Mouse (Mus musculus) heart, embryonic 13.5 days (tissue): Measurements from ENCODE around the gene Akap7. TPM values are rescaled to one million over a fixed set of nuclear protein-coding genes. Genes with fewer than 3 reads are reported as not detected.

ENCODE experiments used
- ATAC-seq: fragments of 200-750 bp; cut with Nextera tagmentation; 2 replicates; pipeline ENCODE4 v1.8.0; 2017; ENCODE audit warnings: moderate TSS enrichment; ENCODE audit not compliant: insufficient number of reproducible peaks, low FRiP score, low TSS enrichment; ENCODE audit errors: extremely low read depth
- H3K27ac ChIP-seq: fragments of 300-500 bp; sonication (generic); replicated peaks from 2 replicates; pipeline ENCODE4 v1.5.1; 2015; ENCODE audit warnings: moderate library complexity, mild to moderate bottlenecking, inconsistent platforms
- H3K27me3 ChIP-seq: fragments of 300-500 bp; sonication (generic); replicated peaks from 2 replicates; pipeline ENCODE4 v1.6.1; 2015; ENCODE audit warnings: mild to moderate bottlenecking, inconsistent platforms
- H3K36me3 ChIP-seq: fragments of 300-500 bp; sonication (generic); 2 replicates; pipeline ENCODE4 v1.6.1; 2015; ENCODE audit warnings: mild to moderate bottlenecking, inconsistent platforms
- H3K4me1 ChIP-seq: fragments of 300-500 bp; sonication (generic); 2 replicates; pipeline ENCODE4 v1.6.1; 2015; ENCODE audit warnings: inconsistent platforms
- H3K4me2 ChIP-seq: fragments of 300-500 bp; sonication (generic); 2 replicates; pipeline ENCODE4 v1.6.1; 2015; ENCODE audit warnings: inconsistent platforms, mild to moderate bottlenecking, moderate library complexity
- H3K4me3 ChIP-seq: fragments of 300-500 bp; sonication (generic); 2 replicates; pipeline ENCODE4 v1.5.1; 2015; ENCODE audit warnings: moderate library complexity, mild to moderate bottlenecking, inconsistent platforms
- H3K9ac ChIP-seq: fragments of 300-500 bp; sonication (generic); 2 replicates; pipeline ENCODE4 v1.6.1; 2015; ENCODE audit warnings: inconsistent platforms, mild to moderate bottlenecking, moderate library complexity
- H3K9me3 ChIP-seq: fragments of 300-500 bp; sonication (generic); 2 replicates; pipeline ENCODE4 v1.6.1; 2016; ENCODE audit warnings: inconsistent platforms
- WGBS: fragments of 180-500 bp; shearing (Covaris S2); methylation state at CpG from one replicate; pipeline ENCODE4 v1.1.7; 2015; ENCODE audit warnings: mixed read lengths; 5-methylcytosine and 5-hydroxymethylcytosine counted together
- polyA plus RNA-seq: library from polyadenylated mRNA; unstranded; fragments of >200 nt; fragmentation: Nextera tagmentation; extraction: Ambion mirVana; gene quantifications from 2 replicates; pipeline ENCODE4 v1.2.1, GENCODE M21; 2015

Akap7 gene
- polyA plus RNA-seq, 1 experiment from 2014 or later = 26.2 TPM

DNA sequence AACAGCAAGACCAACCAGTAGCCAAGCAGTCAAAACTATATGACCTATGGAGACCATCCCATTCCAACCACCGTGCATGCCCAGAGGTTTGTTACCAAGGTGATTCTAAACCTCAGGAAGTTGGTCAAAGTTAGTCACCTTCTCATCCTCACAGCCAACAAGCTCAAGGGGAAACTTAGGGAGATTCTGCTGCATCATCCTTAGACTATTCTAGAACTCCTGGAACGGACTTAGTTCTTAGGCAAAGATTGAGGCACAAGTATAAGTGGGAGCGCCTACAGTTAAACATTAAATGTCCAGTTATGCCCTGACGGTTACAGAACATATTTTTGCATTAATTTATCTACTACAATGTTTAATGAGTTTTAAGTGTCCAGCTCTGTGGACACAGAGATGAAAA, 54.7 kb downstream of the Akap7 start:
- 84% methylated on average over 4 of the region's 4 CpGs for WGBS
- 0 out of 2 replicates have a peak, but pooled peaks cover 3% of the 10 kb centered on the region for H3K4me1 ChIP-seq
- no peaks in the 10 kb centered on the region for H3K27me3 ChIP-seq
- H3K4me3 ChIP-seq = no peak overlapping the region
- H3K36me3 ChIP-seq = peaks cover 2% of the 10 kb centered on the region; the same call in 1 of the 2 replicates
- H3K4me2 ChIP-seq = no peak overlapping the region
- H3K9ac ChIP-seq = no peak overlapping the region
- no peak for ATAC-seq
- H3K27ac ChIP-seq = no peak overlapping the region; the same call in 1 of the 2 replicates
- H3K9me3 ChIP-seq = no peaks in the 10 kb centered on the region

- Histone ChIP-seq H3K9me3 (no peaks in the 10 kb centered on the region), H3K27ac (no peak overlapping the region), H3K4me2 (no peak overlapping the region), H3K4me3 (no peak overlapping the region), H3K4me1 (no peaks in the 10 kb centered on the region), H3K27me3 (no peaks in the 10 kb centered on the region), H3K36me3 (peaks cover 2% of the 10 kb centered on the region; the same call in 1 of the 2 replicates), H3K9ac (no peak overlapping the region)
- 37% methylated on average over 12 of the region's 12 CpGs for WGBS
- no peak for ATAC-seq
Observed at GRCm38 (mm10) chr10:25250108-25250507, 57.6 kb downstream of the Akap7 start.

GRCm38 (mm10) chr10:25246173-25246572, 61.5 kb downstream of the Akap7 start:
- Histone ChIP-seq H3K27me3 (no peaks in the 10 kb centered on the region), H3K27ac (no peak overlapping the region), H3K4me1 (no peaks in the 10 kb centered on the region), H3K9me3 (no peaks in the 10 kb centered on the region), H3K9ac (no peak overlapping the region), H3K4me2 (no peak overlapping the region), H3K36me3 (no peaks in the 10 kb centered on the region), H3K4me3 (no peak overlapping the region)
- 61% methylated on average over 4 of the region's 4 CpGs for WGBS
- no peak for ATAC-seq

- no peak overlapping the region for H3K27ac ChIP-seq
- no peak overlapping the region for H3K9ac ChIP-seq
- 31% methylated on average over 9 of the region's 9 CpGs for WGBS
- H3K4me2 ChIP-seq = no peak overlapping the region
- H3K36me3 ChIP-seq = 0 out of 2 replicates have a peak, but pooled peaks cover 5% of the 10 kb centered on the region
- ATAC-seq = no peak
- H3K27me3 ChIP-seq = no peaks in the 10 kb centered on the region
- no peak overlapping the region for H3K4me3 ChIP-seq
- H3K4me1 ChIP-seq = no peaks in the 10 kb centered on the region
- H3K9me3 ChIP-seq = no peaks in the 10 kb centered on the region
Observed at GRCm38 (mm10) chr10:25239156-25239555, 68.5 kb downstream of the Akap7 start.

GRCm38 (mm10) chr10:25234080-25234479, 73.6 kb downstream of the Akap7 start:
- Histone ChIP-seq H3K36me3 (0 out of 2 replicates have a peak, but pooled peaks cover 5% of the 10 kb centered on the region), H3K4me1 (no peaks in the 10 kb centered on the region), H3K9ac (no peak overlapping the region), H3K27me3 (no peaks in the 10 kb centered on the region), H3K27ac (no peak overlapping the region), H3K4me3 (no peak overlapping the region), H3K4me2 (no peak overlapping the region), H3K9me3 (no peaks in the 10 kb centered on the region)
- no peak for ATAC-seq
- 59% methylated on average over 1 of the region's 1 CpGs for WGBS

GRCm38 (mm10) chr10:25232700-25233099, 75.0 kb downstream of the Akap7 start:
- Histone ChIP-seq H3K4me3 (no peak overlapping the region), H3K27me3 (no peaks in the 10 kb centered on the region), H3K36me3 (no peaks in the 10 kb centered on the region), H3K9me3 (no peaks in the 10 kb centered on the region), H3K9ac (no peak overlapping the region), H3K27ac (no peak overlapping the region), H3K4me2 (no peak overlapping the region), H3K4me1 (0 out of 2 replicates have a peak, but pooled peaks cover 3% of the 10 kb centered on the region)
- no peak for ATAC-seq
- 65% methylated on average over 3 of the region's 3 CpGs for WGBS

DNA sequence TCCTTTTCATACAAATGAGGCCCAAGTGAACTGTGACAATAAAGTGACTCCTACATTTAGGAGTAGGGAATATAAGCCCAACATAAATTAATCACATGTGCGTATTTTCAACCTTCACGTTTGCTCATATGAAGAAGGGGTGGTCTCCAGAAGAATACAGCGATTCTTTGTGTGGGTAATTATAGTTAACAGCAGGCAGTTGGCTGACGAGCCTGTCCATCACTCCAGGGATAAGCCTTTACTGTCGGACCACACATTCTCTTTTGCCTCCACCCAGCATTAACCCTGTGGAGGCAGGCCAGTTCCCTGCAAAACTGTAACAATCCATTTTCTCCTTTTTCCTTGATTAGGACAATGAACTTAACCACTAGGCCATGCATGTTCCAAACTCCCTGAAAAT, 76.3 kb downstream of the Akap7 start:
- no peak overlapping the region for H3K27ac ChIP-seq
- no peak for ATAC-seq
- H3K4me3 ChIP-seq = no peak overlapping the region
- no peaks in the 10 kb centered on the region for H3K36me3 ChIP-seq
- no peak overlapping the region for H3K9ac ChIP-seq
- no peaks in the 10 kb centered on the region for H3K27me3 ChIP-seq
- 46% methylated on average over 5 of the region's 5 CpGs for WGBS
- 0 out of 2 replicates have a peak, but pooled peaks cover 3% of the 10 kb centered on the region for H3K4me1 ChIP-seq
- H3K4me2 ChIP-seq = no peak overlapping the region
- H3K9me3 ChIP-seq = no peaks in the 10 kb centered on the region

GRCm38 (mm10) chr10:25224371-25224770, 83.3 kb downstream of the Akap7 start:
- WGBS = 82% methylated on average over 5 of the region's 5 CpGs
- no peak for ATAC-seq

DNA sequence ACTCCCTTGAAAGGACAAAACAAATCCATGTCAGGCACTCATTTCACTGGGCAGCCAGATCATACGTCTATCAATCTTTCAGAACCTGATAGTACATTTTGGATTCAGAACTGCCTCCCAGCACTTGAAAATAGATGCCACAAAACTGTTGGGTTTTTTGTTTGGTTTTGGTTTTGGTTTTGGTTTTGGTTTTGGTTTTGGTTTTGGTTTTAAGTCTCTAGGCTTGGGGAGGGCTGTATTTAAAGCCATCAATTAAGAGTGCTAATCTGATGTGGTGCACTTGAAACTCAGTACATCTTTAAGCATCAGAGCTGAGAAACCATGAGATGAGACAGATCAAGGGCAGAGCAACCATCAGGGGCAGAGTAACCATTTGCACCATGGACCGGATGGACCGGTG, 86.9 kb downstream of the Akap7 start:
- Histone ChIP-seq H3K4me2 (no peak overlapping the region), H3K9me3 (no peaks in the 10 kb centered on the region), H3K4me1 (no peaks in the 10 kb centered on the region), H3K27me3 (no peaks in the 10 kb centered on the region), H3K9ac (no peak overlapping the region), H3K36me3 (0 out of 2 replicates have a peak, but pooled peaks cover 5% of the 10 kb centered on the region), H3K27ac (no peak overlapping the region), H3K4me3 (no peak overlapping the region)
- WGBS = 74% methylated on average over 3 of the region's 3 CpGs
- no peak for ATAC-seq

More at GRCm38 (mm10) chr10:25224371-25224770, 83.3 kb downstream of the Akap7 start:
- 0 out of 2 replicates have a peak, but pooled peaks cover 5% of the 10 kb centered on the region for H3K36me3 ChIP-seq
- H3K4me2 ChIP-seq = no peak overlapping the region
- 0 out of 2 replicates have a peak, but pooled peaks cover 3% of the 10 kb centered on the region for H3K4me1 ChIP-seq
- H3K27ac ChIP-seq = no peak overlapping the region
- no peak overlapping the region for H3K9ac ChIP-seq
- no peaks in the 10 kb centered on the region for H3K9me3 ChIP-seq
- H3K4me3 ChIP-seq = no peak overlapping the region
- no peaks in the 10 kb centered on the region for H3K27me3 ChIP-seq

DNA sequence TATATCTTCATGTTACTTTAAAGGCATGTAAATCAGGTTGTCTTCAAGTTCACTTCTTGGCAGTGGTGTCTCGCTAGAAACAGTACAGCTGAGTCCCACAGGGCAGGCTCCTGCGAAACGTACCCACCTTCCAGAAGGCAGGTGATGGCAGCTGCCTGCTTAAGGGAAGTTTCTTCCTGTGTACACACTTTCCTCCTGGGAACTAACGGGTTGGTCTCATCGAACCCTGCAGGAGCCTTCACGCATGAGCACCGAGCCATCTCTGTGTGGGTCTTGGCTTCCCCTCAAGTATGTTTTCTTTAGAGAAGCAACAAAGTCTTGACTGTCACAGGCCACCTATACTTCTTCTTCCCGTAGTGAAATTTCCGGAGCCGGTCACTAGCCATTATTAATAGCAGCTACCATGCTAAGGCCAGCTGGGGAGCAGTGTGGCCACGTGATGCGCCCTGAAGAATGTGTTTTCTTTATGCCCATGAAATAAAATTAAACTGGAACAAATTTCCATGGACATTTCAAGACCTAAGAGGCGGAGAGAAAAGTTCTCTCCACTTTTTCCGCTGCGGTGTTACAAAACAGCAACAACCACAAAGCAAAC, 87.7 kb downstream of the Akap7 start:
- no peaks in the 10 kb centered on the region for H3K9me3 ChIP-seq
- H3K4me1 ChIP-seq = no peaks in the 10 kb centered on the region
- no peak overlapping the region for H3K27ac ChIP-seq
- no peak overlapping the region for H3K9ac ChIP-seq
- H3K36me3 ChIP-seq = 0 out of 2 replicates have a peak, but pooled peaks cover 5% of the 10 kb centered on the region
- 81% methylated on average over 15 of the region's 15 CpGs for WGBS
- no peak overlapping the region for H3K4me2 ChIP-seq
- ATAC-seq = no peak
- H3K27me3 ChIP-seq = no peaks in the 10 kb centered on the region
- no peak overlapping the region for H3K4me3 ChIP-seq

DNA sequence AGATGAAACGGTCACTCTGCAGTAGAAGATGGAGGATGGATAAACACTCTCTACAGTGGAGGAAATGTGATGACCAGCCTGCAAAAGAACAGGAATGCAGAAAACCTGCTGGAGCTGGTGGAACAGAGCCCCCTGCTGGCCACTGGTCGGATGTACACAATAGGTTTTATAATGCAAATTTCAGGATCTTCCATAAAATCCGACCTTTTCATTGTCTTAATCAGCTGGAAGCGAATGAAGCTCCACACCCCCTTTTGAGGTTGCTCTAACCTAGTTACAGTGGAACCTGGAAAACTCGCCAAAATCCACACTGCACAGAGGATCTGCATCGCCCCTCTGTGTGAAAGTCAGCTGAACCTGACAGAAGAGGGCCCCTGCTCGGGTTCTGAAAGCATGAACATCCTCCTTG, 88.4 kb downstream of the Akap7 start:
- no peaks in the 10 kb centered on the region for H3K4me1 ChIP-seq
- H3K9ac ChIP-seq = no peak overlapping the region
- 29% methylated on average over 7 of the region's 7 CpGs for WGBS
- no peak overlapping the region for H3K4me3 ChIP-seq
- no peak for ATAC-seq
- no peaks in the 10 kb centered on the region for H3K9me3 ChIP-seq
- no peaks in the 10 kb centered on the region for H3K27me3 ChIP-seq
- no peak overlapping the region for H3K4me2 ChIP-seq
- H3K27ac ChIP-seq = no peak overlapping the region
- H3K36me3 ChIP-seq = 0 out of 2 replicates have a peak, but pooled peaks cover 5% of the 10 kb centered on the region

DNA sequence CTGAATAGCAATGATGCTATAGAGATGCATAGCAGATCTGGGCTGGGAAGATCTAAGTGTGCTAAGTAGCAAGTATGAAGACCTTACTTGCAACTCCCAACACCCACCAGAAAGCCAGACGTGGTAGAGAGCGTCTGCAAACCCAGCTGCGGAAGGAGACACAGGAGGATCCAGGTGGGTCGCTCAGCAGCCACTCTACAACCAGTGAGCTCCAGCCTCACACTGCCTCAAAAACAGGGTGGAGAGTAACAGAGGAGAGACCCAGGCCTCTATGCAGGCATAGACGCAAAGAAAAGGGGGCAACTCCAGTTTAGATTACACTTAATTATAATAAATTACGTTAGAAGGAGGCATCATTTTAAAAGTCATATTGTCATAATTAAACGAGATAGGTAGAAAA, 88.9 kb downstream of the Akap7 start:
- Histone ChIP-seq H3K4me1 (peaks cover 4% of the 10 kb centered on the region; the same call in 1 of the 2 replicates), H3K4me3 (no peak overlapping the region), H3K9me3 (no peaks in the 10 kb centered on the region), H3K27ac (no peak overlapping the region), H3K9ac (no peak overlapping the region), H3K36me3 (0 out of 2 replicates have a peak, but pooled peaks cover 5% of the 10 kb centered on the region), H3K27me3 (no peaks in the 10 kb centered on the region), H3K4me2 (no peak overlapping the region)
- no peak for ATAC-seq
- WGBS = 68% methylated on average over 7 of the region's 7 CpGs
